Mouse (Mus musculus): ENCODE data around the gene Rrp9.

- TF ChIP-seq POLR2A (IDR thresholded peaks at IDR 0.05; ENCODE audit: low read depth, low read length) (no peak), CTCF (IDR thresholded peaks at IDR 0.05; ENCODE audit: borderline replicate concordance, insufficient read depth, low read length) (no peak)
These were observed 9.0 kb upstream of the Rrp9 start for GRCm38 (mm10) chr9:106466721-106467120.
